Mouse (Mus musculus): ENCODE data around the gene Cracr2a. TPM values are rescaled to one million over a fixed set of nuclear protein-coding genes. Genes with fewer than 3 reads are reported as not detected.

The Cracr2a gene
- total and polyA plus RNA-seq, 3 experiments: 1.0 to 3.0 (median 1.9) TPM

GRCm38 (mm10) chr6:127565951-127566732, 5.0 kb downstream of the Cracr2a start:
- no peak for DNase-seq

GRCm38 (mm10) chr6:127571849-127572550, 10.9 kb downstream of the Cracr2a start:
- DNase-seq: no peak

- no peak for DNase-seq
Observed at GRCm38 (mm10) chr6:127573779-127574463, 12.8 kb downstream of the Cracr2a start.

- no peak for DNase-seq
Observed at GRCm38 (mm10) chr6:127575194-127575593, 14.1 kb downstream of the Cracr2a start.

- DNase-seq: no peak
Observed at GRCm38 (mm10) chr6:127577688-127578087, 16.6 kb downstream of the Cracr2a start.

- DNase-seq: peak; percentile 64
Observed at GRCm38 (mm10) chr6:127578316-127578715, 17.2 kb downstream of the Cracr2a start.

GRCm38 (mm10) chr6:127578810-127579209, 17.7 kb downstream of the Cracr2a start:
- no peak for DNase-seq

- DNase-seq: no peak
Observed at GRCm38 (mm10) chr6:127581915-127582314, 20.8 kb downstream of the Cracr2a start.

- DNase-seq: peak; percentile 70
Observed at GRCm38 (mm10) chr6:127582391-127583176, 21.4 kb downstream of the Cracr2a start.

GRCm38 (mm10) chr6:127591467-127591866, 30.3 kb downstream of the Cracr2a start:
- DNase-seq: no peak

GRCm38 (mm10) chr6:127593487-127593886, 32.3 kb downstream of the Cracr2a start:
- DNase-seq: no peak

- DNase-seq: no peak
Observed at GRCm38 (mm10) chr6:127599280-127599679, 38.1 kb downstream of the Cracr2a start.

- DNase-seq: no peak
Observed at GRCm38 (mm10) chr6:127605067-127606025, 44.2 kb downstream of the Cracr2a start.

GRCm38 (mm10) chr6:127609673-127610072, 48.5 kb downstream of the Cracr2a start:
- no peak for DNase-seq

GRCm38 (mm10) chr6:127611216-127611615, 50.1 kb downstream of the Cracr2a start:
- DNase-seq: no peak

- no peak for DNase-seq
Observed at GRCm38 (mm10) chr6:127614083-127614984, 53.2 kb downstream of the Cracr2a start.

GRCm38 (mm10) chr6:127616623-127617022, 55.5 kb downstream of the Cracr2a start:
- DNase-seq: peak; percentile 19

GRCm38 (mm10) chr6:127617258-127618025, 56.3 kb downstream of the Cracr2a start:
- DNase-seq: peak; percentile 9

GRCm38 (mm10) chr6:127618686-127619085, 57.5 kb downstream of the Cracr2a start:
- DNase-seq: no peak

All from adrenal gland, adult 2 months (tissue).